Comparison of ENCODE assay signal across 13 mouse cellular contexts in the genomic region with DNA sequence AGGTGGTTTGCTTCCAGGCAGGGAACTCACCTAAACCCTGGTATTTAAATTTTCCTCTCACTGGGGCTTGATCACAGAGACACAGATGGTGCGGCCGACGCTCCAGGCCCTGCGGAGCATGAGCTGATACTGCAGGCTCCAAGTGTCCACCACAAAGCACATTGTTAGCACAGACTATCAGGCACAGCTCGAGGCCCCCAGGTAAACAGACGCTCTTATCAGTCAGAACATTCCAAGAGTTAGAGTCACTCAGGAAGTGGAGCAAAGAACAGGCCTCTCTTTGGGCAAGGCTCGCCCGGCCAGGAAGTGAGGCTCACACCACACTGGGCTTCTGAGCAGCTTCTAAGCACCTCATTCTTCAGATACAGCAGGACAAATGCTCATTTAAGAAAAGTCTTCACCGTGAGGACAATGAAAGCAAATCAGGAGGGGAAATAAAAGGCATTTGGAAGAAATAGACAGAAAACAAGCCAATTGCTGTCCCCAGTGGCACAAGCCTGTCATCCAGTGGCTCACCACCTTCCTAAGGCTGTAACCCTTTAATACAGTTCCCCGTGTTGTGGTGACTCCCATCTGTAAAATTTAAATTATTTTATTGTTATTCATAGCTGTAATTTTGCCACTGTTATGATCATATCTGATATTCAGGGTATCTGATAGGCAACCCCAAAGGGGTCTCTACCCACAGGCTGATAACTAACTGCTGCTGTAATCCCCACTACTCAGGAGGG. TPM values are rescaled to one million over a fixed set of nuclear protein-coding genes. Genes with fewer than 3 reads are reported as not detected.
A peak's percentile ranks its signal among the peaks of the same experiment; 100 is the strongest.
DNase-seq lines count a peak whose midpoint lies in the region; ATAC-seq lines count a peak whose summit lies in the region.
"Had no signal": no experiment of that assay in that cellular context is flagged by ENCODE, and none has a peak within 500 bp of the region (broad histone marks: within the 10 kb centered on the region; RNA-seq: fewer than 3 reads in every experiment).

No protein-coding gene starts in this region.

- H3K9ac ChIP-seq in liver, embryonic 13.5 days = peak overlapping the region; percentile 13; the same call in 1 of the 2 replicates
- H3K9ac ChIP-seq: forebrain, postnatal 0 days; hindbrain, embryonic 14.5 days had no signal

- DNase-seq in heart, adult 18-20 months = peak; percentile 4 to 8
- no peak for DNase-seq in heart, postnatal 25 days (ENCODE audit: low spot score)
- peak; percentile 29 for DNase-seq in liver, embryonic 13.5 days
- peak; percentile 30 to 58 for DNase-seq in lung, postnatal 4 days
- DNase-seq in left cerebral cortex, adult 8-10 months (ENCODE audit: low spot score in 2 of 2) = no peak
- DNase-seq in kidney, postnatal 25 days = no peak
- DNase-seq: B cell, adult 2 months; forebrain, postnatal 0 days; kidney, postnatal 36 days had no signal

- H3K9me3 ChIP-seq in liver, embryonic 13.5 days (replicated peaks) = no peaks in the 10 kb centered on the region
- H3K9me3 ChIP-seq: embryonic facial prominence, embryonic 10.5 days had no signal

- no peaks in the 10 kb centered on the region for H3K36me3 ChIP-seq in liver, embryonic 13.5 days
- H3K36me3 ChIP-seq: embryonic facial prominence, embryonic 10.5 days had no signal

- peak overlapping the region; percentile 20 for H3K27ac ChIP-seq in liver, embryonic 13.5 days
- H3K27ac ChIP-seq: embryonic facial prominence, embryonic 10.5 days; hindbrain, embryonic 14.5 days had no signal

- no peak overlapping the region for H3K4me3 ChIP-seq in liver, embryonic 13.5 days (replicated peaks)
- H3K4me3 ChIP-seq: embryonic facial prominence, embryonic 10.5 days had no signal

- intact Hi-C loops in heart, postnatal 25 days (cut with DNase I) = no loop called here

- H3K4me1 ChIP-seq in liver, embryonic 13.5 days (replicated peaks) = peaks cover 16% of the 10 kb centered on the region

- no peak overlapping the region; the same call in 1 of the 2 replicates for H3K4me2 ChIP-seq in liver, embryonic 13.5 days
- H3K4me2 ChIP-seq: hindbrain, embryonic 14.5 days had no signal

- 7% methylated on average over 10 of the region's 10 CpGs for WGBS in liver, embryonic 13.5 days (ENCODE audit: insufficient replicate concordance)

- 0 out of 2 replicates have a peak, but pooled peaks have one; percentile 10 for ATAC-seq in erythroid progenitor cell, adult 5-6 weeks (replicated peaks; ENCODE audit: low FRiP score, poor library complexity, severe bottlenecking)
- ATAC-seq in liver, embryonic 13.5 days (ENCODE audit: low read depth) = peak; percentile 88
- ATAC-seq in erythroblast, adult 5-6 weeks (replicated peaks; ENCODE audit: low FRiP score, poor library complexity, severe bottlenecking) = no peak
- ATAC-seq: forebrain, postnatal 0 days had no signal

- H3K27me3 ChIP-seq in liver, embryonic 13.5 days = no peaks in the 10 kb centered on the region

RNA-seq across cellular contexts. Expression of a gene that starts 22.8 kb away (rescaled TPM):
- 10 to 100 TPM; 14.2 to 17.2 TPM for total RNA-seq in heart, adult 18-20 months (2021)
- total RNA-seq in heart, postnatal 25 days (2021) = 10 to 100 TPM; 13.8 to 15.6 TPM
- 53.7 and 79.2 TPM in 2 replicates for total RNA-seq in erythroid progenitor cell, adult 5-6 weeks (2015; ENCODE audit: low replicate concordance)
- 40.6 and 66.6 TPM in 2 replicates for total RNA-seq in erythroid progenitor cell, adult 5-6 weeks (2017; ENCODE audit: low replicate concordance)
- polyA plus RNA-seq in liver, embryonic 13.5 days (2015; fragmentation: Nextera tagmentation; extraction: Ambion mirVana) = 7.2 and 7.6 TPM in 2 replicates
- total RNA-seq in erythroblast, adult 5-6 weeks (2015; ENCODE audit: low replicate concordance) = 37.9 and 48.3 TPM in 2 replicates
- total RNA-seq in erythroblast, adult 5-6 weeks (2017; ENCODE audit: low replicate concordance) = 12.9 and 31.5 TPM in 2 replicates
- 10 to 100 TPM; 46.9 to 57.8 (median 51.7) TPM for total RNA-seq in left cerebral cortex, adult 8-10 months (2022)

Comparison
In these comparisons a context has a peak if more than half of its experiments do, and no peak if none do; other contexts are left out.
1. DNase-seq: peak in heart, adult 18-20 months (2 of 2), liver, embryonic 13.5 days (single experiment) and lung, postnatal 4 days (2 of 2); none in heart, postnatal 25 days (single experiment), left cerebral cortex, adult 8-10 months (0 of 2) and kidney, postnatal 25 days (0 of 2).